Mouse (Mus musculus): ENCODE measurements around the gene Plch2.

Gene Plch2

DNA sequence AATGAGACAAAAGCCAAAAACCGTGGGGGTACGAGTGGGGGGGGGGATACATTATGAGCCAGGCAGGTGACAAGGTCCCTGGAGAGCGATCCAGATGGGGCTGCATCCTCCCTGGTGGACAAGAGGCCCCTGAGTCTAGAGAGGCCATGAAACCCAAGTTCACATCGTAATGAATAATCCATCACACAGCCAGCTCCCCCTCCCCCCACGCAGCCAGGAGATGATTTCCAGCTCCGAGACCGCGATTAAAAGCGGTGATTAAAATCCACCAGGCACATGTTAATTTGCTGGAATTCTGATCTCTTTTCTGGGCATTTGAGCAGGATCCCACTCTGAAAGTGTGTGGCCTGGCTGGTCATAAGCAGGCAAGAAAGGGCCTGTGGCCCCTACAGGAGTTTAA is 35.8 kb downstream of the Plch2 start:
- no peak for DNase-seq (ENCODE audit: low read depth)

DNA sequence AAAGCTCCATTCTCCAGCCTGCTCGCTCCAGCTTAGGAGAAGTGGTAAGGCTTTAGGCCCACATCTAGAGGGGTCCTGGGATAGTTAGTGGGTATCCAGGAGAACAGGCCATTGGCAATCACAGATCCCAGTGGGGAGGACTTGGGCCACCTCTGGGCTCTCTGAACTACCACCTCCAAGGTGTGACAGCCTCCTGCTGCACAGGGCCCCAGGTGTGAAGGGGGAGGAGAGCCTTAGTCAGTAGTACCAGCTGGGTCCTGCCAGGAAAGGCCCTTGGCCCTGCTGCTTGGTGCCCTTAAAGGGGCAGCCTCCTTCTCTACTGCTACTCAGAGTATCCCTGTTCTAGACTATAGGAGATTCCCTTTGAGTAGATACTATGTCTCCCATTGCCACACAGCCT is 36.4 kb downstream of the Plch2 start:
- DNase-seq (ENCODE audit: low read depth): no peak

DNA sequence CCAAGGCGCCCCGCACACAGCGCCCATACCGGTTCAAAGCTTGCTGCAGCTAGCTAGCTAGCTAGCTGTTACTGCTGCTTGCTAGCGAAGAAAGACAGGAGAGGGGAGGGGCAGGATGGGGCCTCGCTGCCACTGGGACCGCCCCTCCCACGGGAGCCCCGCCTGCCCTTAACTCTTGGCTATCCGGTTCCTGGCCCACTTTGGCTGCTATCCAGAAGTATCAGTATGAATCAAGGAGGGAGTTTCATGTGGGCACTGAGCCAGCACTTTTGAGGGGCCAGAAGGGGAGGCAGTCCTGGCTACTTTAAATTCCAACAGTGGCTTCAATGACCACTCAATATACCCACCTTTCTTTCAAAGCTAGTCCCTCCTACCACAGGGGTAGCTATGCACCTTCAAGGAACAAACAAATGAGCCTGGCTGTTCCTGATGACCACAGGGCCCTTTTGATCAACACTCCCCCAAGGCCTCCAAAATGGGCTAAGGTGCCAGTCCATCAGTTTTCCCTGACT is 37.2 kb downstream of the Plch2 start:
- peak; percentile 24 for DNase-seq (ENCODE audit: low read depth)

DNA sequence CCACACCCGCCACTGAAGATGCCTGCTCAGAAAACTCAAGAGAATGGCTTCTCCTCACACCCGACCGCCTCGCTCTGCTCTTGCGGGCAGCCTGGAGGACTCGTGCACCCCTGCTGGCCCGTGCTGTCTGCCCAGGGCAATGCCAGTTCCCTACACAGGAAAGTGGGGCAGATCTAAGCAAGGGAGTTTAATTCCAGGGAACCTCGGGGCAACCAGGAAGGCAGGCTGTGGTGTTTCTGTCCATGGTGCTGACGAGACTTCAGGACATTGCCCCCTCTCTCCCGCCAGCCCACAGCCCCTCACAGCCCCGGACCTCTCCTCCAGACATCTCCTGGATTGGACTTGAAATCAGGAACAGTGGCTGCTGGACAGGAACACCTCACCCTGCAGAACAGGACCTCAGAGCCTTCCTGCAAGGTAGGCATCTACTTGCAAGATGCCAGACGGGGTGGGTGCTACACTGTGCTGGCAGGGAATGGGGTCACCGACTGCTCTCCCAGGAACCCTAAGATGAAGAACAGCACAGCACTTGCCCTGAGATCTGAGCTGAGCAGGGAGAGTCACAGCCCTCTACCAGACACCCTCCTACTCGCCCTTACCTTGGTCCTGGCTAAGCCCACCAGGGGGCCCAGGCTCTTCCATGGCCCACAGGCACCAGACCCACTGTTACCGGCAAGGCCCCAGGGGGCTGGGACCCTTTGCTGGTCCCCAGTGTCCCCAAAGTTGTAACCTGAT is 37.8 kb downstream of the Plch2 start:
- peak; percentile 17 for DNase-seq (ENCODE audit: low read depth)

DNA sequence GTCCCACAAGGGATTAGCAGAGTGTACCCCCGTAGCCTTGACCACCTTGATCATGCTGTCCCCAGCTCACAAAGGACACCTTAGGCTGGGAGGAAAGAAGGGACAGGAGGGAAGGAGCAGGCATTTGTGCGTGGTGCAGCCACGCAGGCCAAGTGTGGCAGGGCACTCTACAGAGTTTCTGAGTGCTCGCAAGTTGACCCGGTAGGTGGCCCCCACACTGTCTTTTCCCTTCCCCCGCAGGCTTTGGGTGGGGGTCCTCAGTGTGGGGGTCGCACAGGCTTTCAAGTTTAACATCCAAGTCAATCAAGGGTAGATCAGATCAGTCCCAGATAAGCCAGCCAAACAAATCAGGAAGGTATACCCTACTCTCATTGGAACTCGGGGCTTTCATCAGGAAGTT is 38.5 kb downstream of the Plch2 start:
- no peak for DNase-seq (ENCODE audit: low read depth)

DNA sequence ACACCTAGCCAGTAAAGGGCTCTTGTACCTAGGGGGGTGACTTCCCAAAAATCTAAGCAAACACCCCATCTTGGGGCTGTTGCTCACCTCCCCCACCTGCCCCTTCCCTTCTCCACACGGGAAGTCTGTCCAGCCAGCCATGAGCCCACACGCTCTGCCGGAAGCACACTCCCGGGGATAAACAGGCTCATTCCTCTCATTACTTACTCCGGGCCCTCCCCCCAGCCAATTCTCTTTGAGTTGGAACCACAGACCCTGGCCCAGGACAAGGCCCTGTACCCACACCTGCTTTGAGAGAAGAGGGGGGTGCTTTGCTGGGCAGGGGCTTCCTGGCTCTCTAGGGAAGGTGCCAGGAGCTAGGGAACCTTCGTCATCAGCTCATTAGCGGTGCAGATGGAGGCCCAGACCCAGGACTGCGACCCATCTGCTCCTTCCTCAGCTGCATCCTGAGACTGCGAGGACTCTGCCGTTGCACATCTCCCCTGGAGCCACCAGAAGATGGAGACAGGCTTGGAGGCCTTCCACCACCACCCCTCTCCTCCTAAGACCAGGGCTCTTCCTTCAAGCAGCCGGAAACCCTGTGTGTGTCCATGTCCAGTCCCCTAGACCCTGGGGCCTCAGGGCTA is 39.2 kb downstream of the Plch2 start:
- no peak for DNase-seq (ENCODE audit: low read depth)

DNA sequence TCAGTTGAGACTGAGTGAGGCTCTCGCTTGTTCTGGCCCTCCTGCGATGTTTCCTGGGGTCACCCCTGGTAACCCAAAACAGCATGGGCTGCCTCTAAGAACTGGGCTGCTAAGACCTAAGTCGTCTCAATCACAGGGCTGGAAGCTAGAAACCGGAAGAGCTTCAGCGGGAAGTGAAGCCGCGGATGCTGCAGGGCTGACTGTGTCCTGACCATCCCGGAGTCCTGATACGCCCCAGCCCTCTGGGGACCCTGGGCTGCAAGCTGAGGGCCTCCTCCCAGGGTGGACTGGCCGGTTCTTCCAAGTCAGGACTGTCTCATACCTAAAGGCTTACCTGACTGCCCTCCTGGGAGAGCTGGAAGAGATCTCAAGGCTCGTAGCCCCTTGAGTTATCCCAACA is 39.8 kb downstream of the Plch2 start:
- DNase-seq (ENCODE audit: low read depth): no peak

DNA sequence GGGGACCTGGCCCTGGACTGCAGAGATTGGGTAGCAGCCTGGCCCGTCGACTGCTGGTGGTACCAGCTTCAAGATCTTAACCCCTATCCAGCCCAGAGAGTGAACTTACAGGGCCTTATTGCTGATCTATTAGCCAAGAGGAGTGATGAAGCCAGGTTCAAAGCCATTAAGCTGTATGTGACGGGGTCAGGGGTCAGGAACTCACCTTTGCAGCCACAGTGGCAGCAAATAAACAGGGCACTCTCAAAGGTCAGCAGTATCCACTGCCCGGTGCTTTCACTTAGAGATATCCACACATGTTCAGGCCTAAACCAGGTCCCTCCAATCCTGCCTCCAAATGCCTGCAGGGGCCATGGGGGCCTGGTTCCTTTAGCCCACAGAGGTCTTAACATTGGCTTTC is 41.0 kb downstream of the Plch2 start:
- DNase-seq (ENCODE audit: low read depth): no peak

DNA sequence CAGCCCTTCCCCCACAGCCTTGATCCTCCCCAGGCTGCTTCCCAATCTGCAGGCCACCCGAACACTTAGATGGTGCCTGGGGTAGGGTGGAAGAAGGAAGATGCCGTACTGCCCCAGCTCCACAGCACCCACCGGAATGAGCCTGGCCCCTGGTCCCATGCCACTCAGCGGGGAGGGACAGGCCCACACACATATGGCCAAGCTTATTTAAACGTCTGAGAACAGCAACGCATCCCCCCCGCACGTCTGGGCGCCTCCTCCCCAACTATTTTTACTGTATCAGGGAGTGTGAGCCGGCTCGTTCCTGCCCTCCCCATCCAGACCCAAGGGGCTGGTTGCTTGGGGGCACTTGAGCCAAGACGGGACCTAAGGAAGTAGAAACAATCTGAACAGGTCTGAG is 41.8 kb downstream of the Plch2 start:
- no peak for DNase-seq (ENCODE audit: low read depth)

DNA sequence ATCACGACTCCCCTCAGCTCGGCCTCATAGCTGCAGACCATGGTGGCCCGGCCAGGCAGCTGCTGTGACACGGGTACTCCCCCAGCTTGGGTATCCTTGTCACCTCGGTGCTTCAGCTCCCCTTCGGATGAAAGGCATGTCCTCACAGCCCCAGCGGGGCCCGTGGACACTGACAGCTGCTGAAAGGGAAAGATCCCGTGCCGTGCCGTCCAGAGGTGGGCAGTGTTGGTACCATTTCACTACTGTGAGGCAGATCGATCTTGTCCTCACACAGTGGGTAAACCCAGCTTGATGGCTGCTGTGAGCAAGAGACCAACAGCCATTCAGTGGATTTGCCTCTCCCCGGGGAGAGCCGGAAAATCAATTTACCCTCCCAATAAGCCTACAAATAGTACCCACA is 42.3 kb downstream of the Plch2 start:
- no peak for DNase-seq (ENCODE audit: low read depth)

DNA sequence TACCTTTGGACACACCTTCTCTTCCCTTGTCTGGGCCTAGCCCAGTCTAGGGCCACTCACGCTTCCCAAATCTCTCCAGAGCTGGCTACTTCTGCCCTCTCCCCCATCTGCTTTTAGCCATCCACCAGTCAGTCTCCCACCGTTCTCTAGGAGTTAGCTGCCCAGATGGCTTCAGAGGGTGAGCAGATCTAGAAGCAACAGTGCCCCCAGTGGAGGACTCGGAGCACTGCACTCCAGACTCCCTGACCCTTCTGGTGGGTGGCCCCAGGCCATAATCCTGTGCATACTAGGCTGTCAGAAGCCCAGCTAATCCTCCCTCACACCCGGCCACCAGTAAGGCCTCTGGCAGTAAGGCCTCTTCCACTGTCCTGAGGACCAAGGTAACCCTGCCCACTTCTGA is 43.8 kb downstream of the Plch2 start:
- DNase-seq (ENCODE audit: low read depth): peak; percentile 52

DNA sequence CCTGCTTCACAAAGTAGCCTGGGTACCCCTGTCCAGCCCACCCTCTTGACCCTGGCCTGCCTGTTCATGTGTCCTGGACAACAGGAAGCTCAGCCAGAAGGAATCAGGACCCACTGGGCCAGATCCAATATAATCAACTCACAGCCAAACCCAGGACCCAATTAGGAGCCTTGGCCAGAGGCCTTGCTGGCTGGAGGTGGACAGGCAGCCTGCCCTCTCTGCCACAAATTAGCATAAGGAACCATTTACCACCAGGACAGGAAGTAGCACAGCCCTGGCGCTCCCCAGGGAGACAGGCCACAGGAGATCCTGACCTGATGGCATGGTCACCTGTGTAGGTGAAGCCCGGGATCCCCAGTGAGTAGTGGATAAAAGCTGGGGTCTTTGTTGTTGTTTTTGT is 44.5 kb downstream of the Plch2 start:
- DNase-seq (ENCODE audit: low read depth): no peak

DNA sequence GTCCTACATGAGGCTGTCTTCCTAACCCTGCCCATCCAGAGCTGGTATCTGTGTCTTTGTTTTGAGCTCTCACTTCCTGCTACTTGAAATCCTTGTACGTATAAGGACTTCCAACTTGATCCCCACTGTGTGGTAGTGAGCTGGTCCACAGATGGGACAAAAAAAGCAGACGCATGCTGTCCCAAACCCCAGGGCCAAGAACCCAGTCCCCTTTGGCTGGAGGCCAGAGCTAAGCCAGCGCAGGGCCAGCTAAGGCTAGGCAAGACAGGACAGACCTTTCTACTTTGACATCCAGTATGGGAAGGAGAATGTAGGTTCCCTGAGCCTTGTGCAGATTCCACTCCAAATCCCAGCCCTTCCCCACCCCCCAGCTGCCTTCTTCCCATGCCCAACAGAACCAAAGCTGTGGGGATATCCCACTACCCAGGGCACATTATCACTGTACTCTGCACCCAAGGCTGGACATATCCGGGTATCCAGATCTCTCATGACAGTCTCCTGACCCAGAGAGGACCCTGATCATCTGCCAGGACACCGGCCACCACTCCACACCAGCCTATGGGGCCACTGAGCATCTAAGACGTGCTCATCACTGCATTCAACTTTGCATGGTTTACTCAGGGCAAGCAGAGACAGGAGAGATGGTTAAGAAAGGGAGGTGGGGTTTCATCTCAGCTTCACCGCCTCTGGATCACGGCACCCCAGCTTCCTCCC is 45.1 kb downstream of the Plch2 start:
- DNase-seq (ENCODE audit: low read depth): no peak

DNA sequence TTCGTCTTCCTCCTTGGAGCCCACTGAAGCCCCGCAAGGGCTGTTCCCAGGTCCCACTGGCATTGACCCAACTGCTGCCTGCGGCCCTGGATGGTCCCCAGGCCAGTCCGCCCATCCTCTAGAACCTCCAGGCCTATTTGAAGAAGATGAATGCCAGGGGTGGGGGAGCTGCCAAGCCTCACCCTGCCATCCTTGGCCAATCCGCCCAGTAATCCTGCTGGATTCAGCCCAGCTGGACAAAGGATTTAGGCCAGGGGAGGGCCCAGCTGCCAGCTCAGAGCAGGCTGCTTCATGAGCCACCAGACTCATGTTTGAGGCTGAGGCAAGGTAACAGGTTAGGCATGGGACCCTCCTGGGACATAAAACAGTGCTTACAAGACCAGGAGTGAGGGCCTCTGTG is 45.7 kb downstream of the Plch2 start:
- no peak for DNase-seq (ENCODE audit: low read depth)

DNA sequence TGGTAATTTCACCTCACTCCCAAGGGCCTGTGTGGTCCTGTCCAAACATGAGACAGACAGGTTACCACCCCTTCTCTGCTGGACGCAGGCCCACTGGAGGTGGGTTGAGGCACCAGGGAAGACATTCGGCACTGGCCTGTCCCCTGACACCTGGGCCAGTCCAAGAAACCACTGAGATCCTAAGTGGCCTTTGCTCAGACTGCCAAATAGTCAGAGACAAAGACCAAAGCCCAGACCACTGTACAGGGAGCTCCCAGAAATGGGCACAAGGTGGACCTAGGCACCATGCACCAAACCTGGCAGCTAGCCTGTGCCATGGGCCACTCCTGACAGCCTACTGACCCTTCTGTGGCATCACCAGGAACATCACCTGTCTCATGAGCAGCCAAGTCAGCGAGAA is 47.4 kb downstream of the Plch2 start:
- DNase-seq (ENCODE audit: low read depth): no peak

DNA sequence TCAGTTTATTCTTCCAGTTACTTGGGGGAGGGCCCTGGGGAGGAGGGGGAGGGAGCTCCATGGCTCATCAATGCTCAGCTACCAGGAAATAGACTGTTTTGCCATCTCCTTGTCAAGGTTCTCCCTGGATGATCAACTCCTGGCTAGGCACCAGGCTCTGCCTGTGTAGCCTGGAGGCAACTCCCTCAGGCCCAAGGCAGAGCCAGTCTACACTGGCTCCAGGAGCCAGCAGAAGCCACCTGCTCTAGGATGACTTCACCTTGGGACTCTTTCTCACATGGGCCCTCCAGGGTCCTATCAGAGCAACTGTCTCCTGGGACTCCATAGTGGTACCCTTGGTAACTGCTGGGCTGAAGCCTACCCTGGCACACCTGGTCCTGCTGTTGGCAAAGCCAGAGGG is 48.5 kb downstream of the Plch2 start:
- DNase-seq (ENCODE audit: low read depth): no peak

DNA sequence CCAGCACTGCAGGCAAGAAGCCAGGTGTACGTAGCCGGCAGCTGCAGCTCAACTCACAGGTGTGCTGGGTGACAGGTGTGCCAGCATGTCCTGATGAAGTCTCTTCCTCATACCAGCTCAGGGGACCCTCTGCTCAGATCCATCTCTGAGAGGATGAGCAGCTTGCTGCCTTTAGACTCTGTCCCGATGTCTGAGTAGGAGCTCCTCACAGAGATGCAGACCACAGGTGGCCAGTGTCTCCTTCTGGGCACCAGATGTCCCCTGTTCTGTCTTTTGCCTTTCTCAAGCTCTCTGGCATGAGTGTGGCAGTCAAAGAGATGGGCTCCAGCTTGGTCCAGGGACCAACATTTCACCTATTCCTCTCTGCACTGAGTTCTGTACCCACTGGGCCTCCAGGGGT is 48.9 kb downstream of the Plch2 start:
- no peak for DNase-seq (ENCODE audit: low read depth)

DNA sequence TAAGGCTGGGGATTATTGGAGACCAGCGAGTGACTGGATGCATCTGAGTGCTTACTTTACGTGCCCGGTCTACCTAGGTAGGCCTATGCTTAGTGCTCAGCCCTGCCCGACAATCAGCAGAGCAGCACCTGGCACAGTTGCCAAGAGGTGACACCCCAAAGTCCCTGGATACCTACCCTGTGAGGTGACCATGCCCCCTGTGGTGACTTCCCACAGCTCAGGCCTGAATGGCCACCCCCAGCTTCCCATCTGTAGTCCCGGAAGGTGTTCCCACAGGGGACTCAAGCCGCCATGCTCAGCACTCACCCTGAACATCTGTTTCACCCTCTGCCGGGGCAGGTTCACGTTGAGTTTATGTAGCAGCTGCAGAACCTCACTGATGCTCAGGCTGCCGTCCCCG is 50.3 kb downstream of the Plch2 start:
- DNase-seq (ENCODE audit: low read depth): no peak

DNA sequence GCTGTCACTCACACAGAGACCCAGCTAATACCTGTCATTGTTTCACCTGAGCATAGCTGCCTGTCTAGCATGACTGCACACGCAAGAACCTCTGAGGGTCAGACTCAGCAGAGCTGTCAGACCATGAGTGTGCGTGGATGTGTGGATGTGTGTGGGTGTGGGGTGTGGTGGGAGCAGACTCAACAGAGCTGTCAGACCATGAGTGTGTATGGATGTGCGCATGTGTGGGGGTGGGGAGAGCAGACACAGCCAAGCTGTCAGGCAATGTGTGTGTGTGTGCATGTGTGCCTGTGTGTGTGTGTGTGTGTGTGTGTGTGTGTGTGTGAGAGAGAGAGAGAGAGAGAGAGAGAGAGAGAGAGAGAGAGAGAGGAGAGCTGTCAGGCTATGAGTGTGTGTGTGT is 51.3 kb downstream of the Plch2 start:
- no peak for DNase-seq (ENCODE audit: low read depth)

DNA sequence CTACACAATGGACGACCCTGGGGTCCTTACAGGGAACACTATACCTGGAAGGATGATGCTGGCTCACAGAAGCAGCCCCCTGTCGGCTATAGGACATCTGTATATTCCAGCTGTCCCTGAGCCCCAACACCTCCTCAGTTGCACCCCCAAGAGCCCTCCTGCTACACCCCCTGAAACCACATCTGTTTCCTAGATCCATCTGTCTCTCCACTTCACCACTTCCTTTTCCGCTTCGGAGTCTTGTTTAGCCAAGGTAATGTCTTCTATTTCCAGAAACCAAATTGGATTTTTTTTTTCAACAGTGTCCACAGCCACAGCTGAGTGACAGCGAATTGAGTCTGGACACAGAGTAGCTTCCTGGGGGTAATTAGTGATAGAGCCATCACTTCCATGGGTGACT is 57.2 kb downstream of the Plch2 start:
- no peak for DNase-seq (ENCODE audit: low read depth)

DNA sequence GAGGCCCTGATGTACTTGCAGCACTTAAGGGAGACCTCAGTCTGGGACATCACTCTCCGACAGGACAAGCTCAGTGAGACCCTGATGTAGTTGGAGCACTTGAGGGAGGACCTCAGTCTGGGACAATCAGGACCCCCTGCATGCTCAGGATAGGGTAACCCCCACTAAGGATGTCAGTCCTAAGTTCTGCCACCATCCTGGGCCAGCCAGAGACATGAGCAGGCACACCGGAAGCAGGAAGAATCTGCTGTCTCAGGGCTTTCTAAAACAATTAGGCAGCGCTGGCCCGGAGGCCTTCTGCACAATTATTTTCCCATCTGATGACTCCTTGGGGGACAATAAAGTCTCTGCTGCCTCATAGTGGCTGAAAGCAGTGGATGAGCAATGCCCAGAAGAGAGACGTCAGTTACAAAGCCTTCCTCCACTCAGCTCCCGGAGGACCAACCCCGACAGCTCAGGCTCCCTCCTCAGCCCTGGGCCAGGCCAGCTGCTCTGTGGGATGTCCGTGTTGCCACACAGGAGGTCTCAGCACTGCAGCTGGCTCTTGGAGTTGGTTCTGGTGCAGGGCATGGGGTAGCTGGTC is 59.9 kb downstream of the Plch2 start:
- DNase-seq (ENCODE audit: low read depth): no peak

DNA sequence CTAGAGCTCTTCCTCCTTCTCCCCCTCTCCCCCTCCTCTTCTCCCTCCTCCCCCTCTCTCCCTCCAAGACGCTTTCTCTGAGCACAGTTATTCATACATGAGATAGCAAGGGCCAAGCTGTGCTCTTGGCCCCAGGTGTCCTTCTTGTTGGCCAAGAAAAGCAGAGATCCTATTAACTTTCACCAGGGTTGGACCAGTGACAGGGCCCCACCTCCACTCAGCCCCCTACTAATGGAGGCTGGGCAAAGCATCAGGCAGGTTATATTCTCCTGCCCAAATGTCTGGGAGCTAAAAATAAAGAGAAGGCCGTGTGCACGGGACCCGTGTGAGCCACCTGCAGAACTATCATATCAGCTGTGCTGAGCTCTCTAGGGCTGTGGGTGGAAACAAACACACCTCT is 61.7 kb downstream of the Plch2 start:
- DNase-seq (ENCODE audit: low read depth): no peak

DNA sequence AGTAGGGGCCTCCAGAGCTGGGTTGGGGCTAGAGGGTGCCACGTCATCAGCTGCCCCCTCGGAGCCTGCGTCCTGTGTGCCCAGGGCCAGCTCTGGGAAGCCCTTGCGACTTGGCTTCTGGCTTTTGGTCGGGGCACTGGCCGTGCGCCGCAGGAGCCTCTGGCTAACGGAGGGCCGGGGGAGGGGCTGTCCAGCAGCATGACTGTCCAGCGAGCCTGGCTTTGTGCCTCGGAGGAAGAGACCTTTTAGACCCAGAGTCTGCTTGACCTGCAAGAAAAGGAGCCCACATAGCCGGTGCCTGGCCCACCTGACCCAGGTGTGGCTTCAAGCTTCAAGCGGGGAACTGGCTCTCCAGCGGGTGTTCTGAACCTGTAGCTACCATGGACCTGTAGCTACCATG is 69.8 kb downstream of the Plch2 start:
- DNase-seq (ENCODE audit: low read depth): no peak

Measured in 416B (cell line).